Mouse (Mus musculus) hematopoietic stem cell, adult 5-6 weeks (primary cell): ENCODE data around the gene Slc38a10. TPM values are rescaled to one million over a fixed set of nuclear protein-coding genes. Genes with fewer than 3 reads are reported as not detected.

Experiments
- ATAC-seq, 2 experiments: fragments of 125-278 bp in 1 of 2; replicated peaks in 1 of 2; 2 replicates each; pipeline ENCODE4 v1.8.0; 2016 to 2017; ENCODE audit warnings: inconsistent platforms in 2 of 2, mild to moderate bottlenecking in 2 of 2, moderate number of reproducible peaks in 2 of 2, low read depth in 1 of 2, moderate TSS enrichment in 1 of 2; ENCODE audit not compliant: low FRiP score in 2 of 2, poor library complexity in 2 of 2, severe bottlenecking in 2 of 2, insufficient read depth in 1 of 2, low TSS enrichment in 1 of 2
- total RNA-seq: library from RNA; stranded (forward); fragments of 172-1452, 232-1000 nt; gene quantifications from 2 replicates; pipeline ENCODE4 v1.2.3, GENCODE M21; 2017

Gene Slc38a10
- total RNA-seq, 1 experiment from 2014 or later = 44.8 TPM

DNA sequence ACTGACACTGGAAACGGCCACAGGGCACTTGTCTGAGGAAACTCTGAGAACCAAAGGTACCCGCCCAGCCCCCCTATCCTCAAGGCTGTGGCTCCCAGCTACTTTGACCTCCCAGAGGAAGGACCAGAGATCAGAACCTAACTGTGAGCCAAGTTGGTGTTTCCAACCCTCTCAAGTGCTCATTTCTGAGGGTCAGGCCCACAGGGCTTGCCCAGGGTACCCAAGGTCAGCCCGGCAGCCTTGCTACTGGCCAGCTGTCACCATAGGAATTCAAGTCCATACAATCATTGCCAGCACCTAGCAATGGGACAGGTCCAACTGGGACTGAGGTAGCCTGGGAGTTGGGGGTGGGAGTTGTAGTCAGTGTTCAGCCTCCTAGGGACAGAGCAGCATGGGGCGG is 60.5 kb downstream of the Slc38a10 start:
- ATAC-seq = no peak

DNA sequence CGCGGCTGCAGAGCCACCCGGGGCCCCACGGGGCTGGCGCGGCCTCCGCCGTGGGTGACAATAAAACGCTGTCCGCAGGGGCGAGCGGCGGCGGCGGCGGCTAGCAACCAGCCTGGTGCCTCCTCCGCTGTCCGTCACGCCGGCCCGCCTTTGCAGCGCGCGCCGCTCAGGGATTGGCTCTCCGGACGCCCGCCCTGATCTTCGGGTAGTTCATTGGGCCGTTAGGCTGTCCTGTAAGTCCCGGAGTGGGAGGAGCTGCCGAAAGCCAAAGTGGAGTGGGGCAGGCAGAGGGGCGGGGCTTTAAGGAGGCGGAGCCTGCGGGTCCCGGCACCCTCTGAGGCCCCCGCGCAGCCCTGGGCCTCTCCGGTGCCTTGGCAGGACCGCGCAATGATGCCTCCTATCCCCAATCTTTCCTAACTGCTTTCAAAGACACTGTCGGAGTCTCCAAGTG is 64.4 kb downstream of the Slc38a10 start, which contains the start of gene Cep131:
Gene Cep131, minus strand, starts transcription at position 126 of the 451 bp plus-strand sequence.
- peak; percentile 99 for ATAC-seq

- ATAC-seq = no peak
These were observed 65.1 kb downstream of the Slc38a10 start for GRCm38 (mm10) chr11:120085891-120086627.

- no peak for ATAC-seq
These were observed 70.9 kb downstream of the Slc38a10 start for GRCm38 (mm10) chr11:120080282-120080681.

- ATAC-seq = no peak
These were observed 75.0 kb downstream of the Slc38a10 start for GRCm38 (mm10) chr11:120076191-120076590.

- ATAC-seq = peak in 1 of 2 experiments; percentile 55; a peak in 1 of 4 replicates
These were observed 78.0 kb downstream of the Slc38a10 start for GRCm38 (mm10) chr11:120072986-120073647.

DNA sequence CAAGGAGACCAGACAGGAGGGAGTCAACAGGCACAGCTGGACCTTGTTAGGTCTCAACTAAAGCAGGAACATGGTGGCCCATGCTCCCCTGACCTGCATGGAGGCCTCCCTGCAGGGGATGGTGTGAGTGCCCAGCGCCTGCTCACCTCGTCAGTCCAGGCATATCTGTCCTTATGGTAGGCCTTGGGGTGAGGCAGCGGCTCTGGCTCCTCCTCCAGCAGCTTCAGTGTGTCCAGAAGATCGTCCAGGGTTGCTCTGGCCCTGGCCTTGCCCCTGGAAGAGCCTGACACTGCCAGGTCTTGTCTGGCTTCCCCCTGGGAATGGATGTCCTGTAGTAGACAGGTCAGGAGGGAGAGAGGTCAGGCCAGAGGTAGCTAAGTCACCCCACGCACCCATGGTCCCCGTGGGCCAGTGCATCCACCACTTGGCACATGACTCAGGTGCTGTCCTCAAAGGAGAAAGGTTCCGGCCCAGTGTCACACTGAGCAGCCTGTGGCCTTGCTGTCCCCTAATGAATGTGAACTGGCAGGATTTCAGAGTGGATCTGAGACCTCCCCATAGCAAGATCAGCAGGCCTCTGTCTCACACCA is 79.3 kb downstream of the Slc38a10 start:
- no peak for ATAC-seq

DNA sequence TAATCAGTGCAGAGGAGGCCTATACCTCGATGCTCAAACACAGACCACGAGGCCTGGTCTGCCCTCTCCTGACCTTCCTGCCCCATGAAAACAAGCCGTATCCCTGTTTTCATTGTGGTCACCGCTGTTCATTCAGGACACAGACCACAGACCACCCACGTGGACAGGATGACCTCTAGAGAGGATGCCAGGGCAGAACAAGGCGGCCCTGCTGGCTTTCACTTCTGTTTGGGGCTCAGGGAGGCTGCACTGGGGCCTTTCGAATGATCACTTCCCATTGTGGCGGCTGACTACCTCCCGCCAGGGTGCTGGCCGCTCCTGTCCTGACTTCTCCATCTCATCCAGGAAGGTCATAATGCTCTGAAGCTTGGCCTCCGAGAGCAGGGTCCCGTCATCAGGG is 80.1 kb downstream of the Slc38a10 start:
- no peak for ATAC-seq

GRCm38 (mm10) chr11:120070286-120070930 is 80.7 kb downstream of the Slc38a10 start:
- no peak for ATAC-seq

DNA sequence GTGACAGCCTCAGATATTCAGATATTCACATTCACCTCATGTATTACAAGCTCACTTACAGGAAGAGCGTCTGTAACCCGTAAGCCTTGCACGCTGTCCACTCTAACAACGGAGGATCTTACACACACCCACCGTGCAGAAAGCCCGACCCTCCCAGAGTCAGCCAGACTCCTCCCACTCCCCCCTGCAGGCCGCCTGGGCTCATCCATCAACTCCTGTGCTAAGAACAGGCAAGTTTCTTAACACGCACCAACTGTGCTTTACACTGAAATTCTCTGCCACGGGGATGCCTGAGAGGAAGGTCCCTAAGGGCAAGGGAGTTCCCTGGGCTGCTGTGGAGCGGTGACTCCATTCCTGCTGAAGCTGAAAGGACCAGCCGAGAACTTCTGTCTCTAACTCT is 81.9 kb downstream of the Slc38a10 start:
- no peak for ATAC-seq

DNA sequence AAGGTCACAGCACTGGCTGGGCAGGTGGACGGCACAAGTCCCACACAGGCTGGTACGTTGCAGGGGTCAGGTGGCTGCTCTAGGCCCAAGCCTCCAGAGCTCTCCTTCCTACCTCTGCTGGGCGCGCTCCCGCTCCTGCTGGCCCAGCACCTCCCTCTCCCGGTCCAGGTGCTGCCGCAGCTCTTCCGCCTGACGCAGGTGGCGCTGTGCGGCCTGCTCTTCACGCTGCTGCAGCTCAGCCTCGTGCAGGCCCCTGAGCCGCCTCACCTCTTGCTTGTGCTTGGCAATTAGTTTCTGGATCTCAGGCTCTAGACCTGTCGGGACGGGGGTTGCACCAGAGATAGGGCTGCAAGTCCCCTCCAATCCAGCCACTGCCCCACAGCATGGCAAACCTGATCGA is 83.3 kb downstream of the Slc38a10 start:
- no peak for ATAC-seq

GRCm38 (mm10) chr11:120065291-120065690 is 85.9 kb downstream of the Slc38a10 start:
- peak; percentile 37 to 53; a peak in 3 of 4 replicates for ATAC-seq

DNA sequence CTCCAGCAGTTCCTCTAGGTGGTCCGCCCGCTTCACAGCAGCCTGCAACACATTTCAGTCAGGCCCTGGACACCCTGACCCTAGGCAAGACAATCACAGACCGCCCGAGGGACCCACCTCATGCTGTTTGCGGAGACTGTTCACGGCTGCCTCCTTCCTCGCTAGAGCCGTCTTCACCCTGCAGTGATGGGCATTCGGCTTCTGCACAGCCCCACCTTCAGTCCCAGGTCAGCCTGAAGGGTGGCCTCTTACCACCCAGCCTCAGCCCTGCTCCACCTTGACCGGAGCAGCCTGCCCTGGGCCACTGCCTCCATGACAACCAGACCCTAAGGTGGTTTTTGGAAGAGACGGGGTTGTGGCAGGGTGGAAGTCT is 86.5 kb downstream of the Slc38a10 start:
- no peak for ATAC-seq

DNA sequence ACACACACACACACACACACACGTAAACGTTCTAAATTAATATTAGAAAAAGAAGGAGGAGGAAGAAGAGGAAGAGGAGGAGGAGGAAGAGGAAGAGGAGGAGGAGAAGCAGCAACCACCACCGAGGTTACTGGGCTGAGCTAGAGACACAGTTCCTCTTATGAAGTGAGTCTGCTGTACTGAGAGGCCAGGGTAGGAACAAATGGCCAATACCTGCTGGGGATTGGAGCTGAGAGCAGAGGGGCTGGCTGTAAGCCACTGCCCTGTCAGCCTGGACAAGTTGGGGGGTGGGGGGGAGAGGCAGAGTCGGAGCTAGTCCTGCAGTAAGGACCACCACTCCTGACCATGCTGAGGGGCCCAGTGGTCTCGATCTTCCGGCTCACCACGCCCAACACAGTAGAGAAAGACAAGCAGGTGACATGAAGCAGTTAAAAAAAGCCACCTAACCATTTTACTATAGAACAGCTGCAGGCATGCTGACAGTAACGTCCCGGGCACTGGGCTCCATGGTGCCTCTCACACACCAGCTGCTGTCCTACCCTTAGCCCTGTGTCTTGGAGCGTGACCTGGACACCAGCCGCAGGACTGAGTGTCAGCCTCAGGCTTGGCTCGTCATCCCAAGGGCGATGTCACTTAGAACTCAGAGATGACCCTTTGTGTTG is 87.0 kb downstream of the Slc38a10 start:
- peak in 1 of 2 experiments; percentile 36; a peak in 1 of 4 replicates for ATAC-seq

- ATAC-seq = no peak
These were observed 87.8 kb downstream of the Slc38a10 start for GRCm38 (mm10) chr11:120063326-120063725.

DNA sequence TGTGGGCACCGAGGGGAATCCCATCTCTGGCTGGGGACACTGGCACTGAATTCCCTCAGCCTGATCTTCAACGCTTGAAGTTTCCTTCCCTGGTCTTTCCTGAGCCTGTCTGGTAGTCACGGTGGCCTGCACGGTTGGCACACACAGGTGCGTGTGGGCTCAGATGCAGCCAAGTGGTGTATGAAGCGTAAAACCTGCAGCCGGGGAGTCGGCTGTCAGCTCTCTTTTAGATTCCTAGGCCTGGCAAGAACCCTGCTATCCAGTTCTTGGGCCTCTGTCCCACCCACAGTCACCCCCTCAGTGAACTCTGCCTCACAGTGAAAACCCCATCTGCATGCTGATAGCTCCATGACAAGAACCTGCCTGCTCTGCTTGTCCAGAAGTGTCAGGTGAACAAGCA is 90.5 kb downstream of the Slc38a10 start:
- ATAC-seq = no peak

GRCm38 (mm10) chr11:120055953-120056732 is 95.0 kb downstream of the Slc38a10 start:
- ATAC-seq = no peak
